Mouse (Mus musculus): ENCODE data around the gene Myh6. TPM values are rescaled to one million over a fixed set of nuclear protein-coding genes. Genes with fewer than 3 reads are reported as not detected.

Myh6 gene
- polyA plus RNA-seq (2012; rRNA removed) = 0.10 TPM in 1 of 2 replicates, not detected in the other

DNA sequence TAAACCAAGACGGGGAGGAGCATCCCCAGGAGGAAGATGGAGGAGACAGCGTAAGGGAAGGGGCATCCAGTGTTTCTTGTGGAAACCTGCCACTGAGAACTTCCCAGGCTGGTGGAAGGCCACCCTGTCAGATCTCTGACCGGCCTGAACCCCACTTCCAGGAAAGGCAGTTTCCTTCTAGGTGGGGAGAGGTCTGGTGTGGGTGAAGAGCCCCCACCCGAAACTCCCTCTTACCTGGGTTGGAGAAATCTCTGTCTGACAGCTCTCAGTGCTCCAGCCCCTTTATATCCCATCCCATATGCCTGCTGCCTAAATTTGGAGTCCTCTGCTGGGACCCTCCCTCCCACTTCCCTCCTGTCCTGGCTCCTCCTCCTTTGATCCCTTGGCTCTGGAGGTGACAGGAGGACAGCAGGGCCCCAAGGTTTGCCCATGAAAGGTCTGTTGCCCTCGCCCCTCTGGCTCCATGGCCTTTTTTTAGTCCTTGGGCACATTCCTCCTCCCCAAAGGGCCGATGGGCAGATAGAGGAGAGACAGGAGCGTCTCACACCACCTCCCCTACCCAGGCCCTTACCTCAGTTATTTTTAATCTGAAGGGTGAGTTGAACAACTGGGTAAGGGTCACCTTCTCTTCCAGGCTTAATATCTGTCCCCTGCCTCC is at the start of gene Myh6:
TSS of gene Myh6 (minus strand) at position 608 of the 658 bp plus-strand sequence.
- 69% methylated on average over 7 of the region's 7 CpGs for WGBS
- TF ChIP-seq CTCF (IDR thresholded peaks at IDR 0.05; ENCODE audit: extremely low read depth, insufficient read length, insufficient replicate concordance, low read depth, low read length) = no peak
- no peak for TF ChIP-seq POLR2A (IDR thresholded peaks at IDR 0.05; ENCODE audit: low read depth, low read length)

DNA sequence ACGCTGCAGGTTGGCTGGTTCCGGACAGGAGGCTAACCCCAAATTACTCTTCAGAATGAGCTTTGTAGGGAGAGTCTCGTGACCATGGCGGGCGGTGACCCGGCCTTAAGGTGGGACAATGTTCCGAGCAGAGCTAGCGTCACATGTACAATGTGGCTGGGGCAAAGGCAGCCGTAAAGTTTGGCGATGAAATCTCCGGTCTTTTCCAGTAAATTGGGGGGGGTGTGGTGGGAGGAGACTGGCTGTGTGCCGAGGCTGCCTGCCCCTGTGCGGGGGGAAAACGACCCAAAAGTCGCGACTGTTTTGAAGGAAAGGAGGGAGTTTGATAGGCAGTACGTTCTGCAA is 49.0 kb upstream of the Myh6 start:
- no peak for TF ChIP-seq POLR2A (IDR thresholded peaks at IDR 0.05; ENCODE audit: low read depth, low read length)
- TF ChIP-seq CTCF (IDR thresholded peaks at IDR 0.05; ENCODE audit: extremely low read depth, insufficient read length, insufficient replicate concordance, low read depth, low read length) = no peak
- Histone ChIP-seq H3K27ac (ENCODE audit: insufficient read depth, low read depth, low read length) (peak overlapping the region; percentile 53), H3K36me3 (ENCODE audit: control insufficient read depth, insufficient read depth, low read length) (peaks cover 11% of the 10 kb centered on the region), H3K4me1 (ENCODE audit: control insufficient read depth, insufficient read depth, insufficient read length, low read length) (no peaks in the 10 kb centered on the region), H3K4me3 (ENCODE audit: low read depth, low read length) (peak overlapping the region; percentile 79), H3K27me3 (ENCODE audit: control insufficient read depth, insufficient read depth, low read length) (no peaks in the 10 kb centered on the region)
- WGBS = under 1% methylated on average over 17 of the region's 17 CpGs

More for the DNA sequence above, at the start of gene Myh6:
- Histone ChIP-seq H3K4me1 (ENCODE audit: control insufficient read depth, insufficient read depth, insufficient read length, low read length) (no peaks in the 10 kb centered on the region), H3K4me3 (ENCODE audit: low read depth, low read length) (no peak within 1 kb of the TSS), H3K27ac (ENCODE audit: insufficient read depth, low read depth, low read length) (no peak within 1 kb of the TSS), H3K27me3 (ENCODE audit: control insufficient read depth, insufficient read depth, low read length) (no peaks in the 10 kb centered on the region), H3K36me3 (ENCODE audit: control insufficient read depth, insufficient read depth, low read length) (no peaks in the 10 kb centered on the region)

DNA sequence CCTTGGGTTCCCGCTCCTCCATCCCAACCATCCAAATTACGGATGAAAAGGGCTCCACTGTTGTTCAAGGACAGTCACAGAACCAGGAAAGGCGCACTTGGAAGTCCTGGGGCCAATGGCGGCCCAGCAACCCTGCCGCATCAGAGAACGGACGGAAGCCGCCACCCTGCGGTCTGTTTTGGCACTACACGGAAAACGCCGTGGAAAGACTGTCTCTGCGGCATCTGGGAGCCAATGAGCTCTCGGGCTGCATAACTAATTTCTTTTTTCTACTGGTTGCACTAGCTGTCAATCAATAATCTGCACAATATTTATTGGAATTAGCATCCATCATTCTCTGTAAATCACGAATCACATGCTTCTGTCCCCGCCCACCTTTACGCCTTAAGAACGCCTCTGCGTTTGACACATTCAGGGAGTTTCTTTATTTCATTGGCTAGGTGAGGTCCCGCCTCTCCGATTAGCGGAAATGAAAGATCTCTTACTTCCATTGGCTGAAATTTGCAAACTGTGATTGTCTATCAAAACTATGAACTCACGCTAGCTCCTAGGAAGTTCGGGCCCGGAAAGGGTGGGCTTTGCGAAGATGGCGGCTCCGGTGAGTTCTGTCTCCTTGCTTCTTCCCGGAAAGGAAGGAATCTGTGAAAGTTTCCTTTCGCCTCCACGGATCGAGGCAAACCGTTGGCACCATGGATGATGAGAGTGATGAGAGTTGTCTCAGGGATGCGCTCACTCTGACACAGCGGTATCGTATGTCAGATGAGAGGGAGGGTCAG is 48.5 kb upstream of the Myh6 start, which contains the start of gene Ngdn:
TSS of gene Ngdn (plus strand) at position 464 of the 776 bp plus-strand sequence.
- Histone ChIP-seq H3K27me3 (ENCODE audit: control insufficient read depth, insufficient read depth, low read length) (no peaks in the 10 kb centered on the region), H3K36me3 (ENCODE audit: control insufficient read depth, insufficient read depth, low read length) (peaks cover 8% of the 10 kb centered on the region; the same call in 1 of the 2 replicates), H3K27ac (ENCODE audit: insufficient read depth, low read depth, low read length) (peak within 1 kb of the TSS; percentile 90), H3K4me3 (ENCODE audit: low read depth, low read length) (peak within 1 kb of the TSS; percentile 79), H3K4me1 (ENCODE audit: control insufficient read depth, insufficient read depth, insufficient read length, low read length) (no peaks in the 10 kb centered on the region)
- peak; percentile 86 for TF ChIP-seq POLR2A (IDR thresholded peaks at IDR 0.05; ENCODE audit: low read depth, low read length)
- peak; percentile 81 for TF ChIP-seq CTCF (IDR thresholded peaks at IDR 0.05; ENCODE audit: extremely low read depth, insufficient read length, insufficient replicate concordance, low read depth, low read length)
- WGBS = under 1% methylated on average over 36 of the region's 36 CpGs

DNA sequence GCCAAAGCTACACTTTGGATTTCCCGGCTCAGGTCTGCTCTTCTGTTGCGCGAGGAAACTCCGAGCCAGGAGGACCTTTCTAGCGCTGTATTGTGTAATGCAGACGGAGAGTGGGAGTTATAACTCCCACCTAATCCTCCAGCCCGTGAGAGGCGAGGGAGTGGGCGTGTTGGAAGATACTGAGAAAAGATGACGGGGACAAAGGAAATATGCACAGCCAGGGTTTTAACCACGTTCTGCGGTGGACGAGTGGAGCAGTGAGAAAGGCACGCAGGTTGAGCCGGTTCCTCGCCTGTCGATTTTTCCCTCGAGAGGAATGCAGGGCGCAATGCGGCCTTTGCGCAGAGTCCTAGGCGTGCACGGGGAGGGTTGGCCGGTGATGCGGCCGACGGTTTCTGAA is 47.9 kb upstream of the Myh6 start:
- WGBS = under 1% methylated on average over 27 of the region's 27 CpGs
- Histone ChIP-seq H3K27me3 (ENCODE audit: control insufficient read depth, insufficient read depth, low read length) (no peaks in the 10 kb centered on the region), H3K27ac (ENCODE audit: insufficient read depth, low read depth, low read length) (peak overlapping the region; percentile 90), H3K4me1 (ENCODE audit: control insufficient read depth, insufficient read depth, insufficient read length, low read length) (no peaks in the 10 kb centered on the region), H3K36me3 (ENCODE audit: control insufficient read depth, insufficient read depth, low read length) (peaks cover 8% of the 10 kb centered on the region; the same call in 1 of the 2 replicates), H3K4me3 (ENCODE audit: low read depth, low read length) (peak overlapping the region; percentile 76)
- no peak for TF ChIP-seq CTCF (IDR thresholded peaks at IDR 0.05; ENCODE audit: extremely low read depth, insufficient read length, insufficient replicate concordance, low read depth, low read length)
- no peak for TF ChIP-seq POLR2A (IDR thresholded peaks at IDR 0.05; ENCODE audit: low read depth, low read length)

DNA sequence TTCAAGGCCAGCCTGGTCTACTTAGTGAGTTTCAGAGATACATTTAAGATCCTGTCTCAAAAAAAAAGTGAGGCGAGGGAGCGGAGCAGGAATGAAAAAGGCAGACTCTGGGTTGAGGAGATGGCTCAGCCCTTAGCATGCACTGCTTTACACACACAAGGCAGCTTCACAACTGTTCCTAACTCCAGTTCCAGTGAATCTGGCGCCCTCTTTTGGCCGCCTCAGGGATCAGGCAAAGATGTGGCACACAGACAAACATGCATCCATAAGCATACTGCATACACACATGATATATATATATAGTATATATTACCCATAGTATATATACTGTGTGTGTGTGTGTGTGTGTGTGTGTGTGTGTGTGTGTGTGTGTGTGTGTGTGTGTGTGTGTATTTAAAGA is 44.4 kb upstream of the Myh6 start:
- 79% methylated on average over 4 of the region's 4 CpGs for WGBS
- H3K4me3 ChIP-seq (ENCODE audit: low read depth, low read length) = no peak overlapping the region
- no peaks in the 10 kb centered on the region for H3K4me1 ChIP-seq (ENCODE audit: control insufficient read depth, insufficient read depth, insufficient read length, low read length)
- no peaks in the 10 kb centered on the region for H3K36me3 ChIP-seq (ENCODE audit: control insufficient read depth, insufficient read depth, low read length)
- H3K27ac ChIP-seq (ENCODE audit: insufficient read depth, low read depth, low read length) = no peak overlapping the region
- H3K27me3 ChIP-seq (ENCODE audit: control insufficient read depth, insufficient read depth, low read length) = no peaks in the 10 kb centered on the region
- no peak for TF ChIP-seq POLR2A (IDR thresholded peaks at IDR 0.05; ENCODE audit: low read depth, low read length)
- peak; percentile 17; the same call in 1 of the 2 replicates for TF ChIP-seq CTCF (IDR thresholded peaks at IDR 0.05; ENCODE audit: extremely low read depth, insufficient read length, insufficient replicate concordance, low read depth, low read length)

DNA sequence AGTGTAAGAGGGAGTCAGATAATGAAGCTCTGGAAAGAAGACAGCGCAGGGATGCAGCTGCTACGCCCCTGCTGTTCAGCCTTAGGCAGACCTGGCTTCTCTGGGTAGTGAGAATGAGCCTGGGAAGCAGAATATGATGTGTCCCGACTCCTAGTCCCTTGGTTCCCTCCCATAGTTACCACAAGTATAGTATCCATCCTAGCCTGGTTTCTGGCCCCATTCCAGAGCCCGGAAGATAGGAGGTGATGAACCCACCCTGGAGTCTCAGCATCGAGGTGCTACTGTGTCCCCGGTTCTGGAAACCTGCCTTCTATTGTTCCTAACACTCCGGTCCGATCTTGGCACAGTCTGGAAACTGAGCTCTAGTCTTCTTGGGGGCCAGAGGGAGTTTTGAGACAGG is 41.7 kb upstream of the Myh6 start:
- WGBS = 58% methylated on average over 8 of the region's 8 CpGs
- no peak overlapping the region for H3K4me3 ChIP-seq (ENCODE audit: low read depth, low read length)
- no peaks in the 10 kb centered on the region for H3K27me3 ChIP-seq (ENCODE audit: control insufficient read depth, insufficient read depth, low read length)
- no peak overlapping the region for H3K27ac ChIP-seq (ENCODE audit: insufficient read depth, low read depth, low read length)
- H3K36me3 ChIP-seq (ENCODE audit: control insufficient read depth, insufficient read depth, low read length) = no peaks in the 10 kb centered on the region
- TF ChIP-seq CTCF (IDR thresholded peaks at IDR 0.05; ENCODE audit: extremely low read depth, insufficient read length, insufficient replicate concordance, low read depth, low read length) (no peak), POLR2A (IDR thresholded peaks at IDR 0.05; ENCODE audit: low read depth, low read length) (no peak)
- H3K4me1 ChIP-seq (ENCODE audit: control insufficient read depth, insufficient read depth, insufficient read length, low read length) = no peaks in the 10 kb centered on the region

Data from small intestine, adult 2 months (tissue).